Mouse (Mus musculus): ENCODE measurements around the gene Shroom3.

Gene Shroom3

GRCm38 (mm10) chr5:92986651-92987610, 303.7 kb downstream of the Shroom3 start:
- DNase-seq, result no peak

- DNase-seq, result no peak
Measured at GRCm38 (mm10) chr5:92987891-92988768, 304.9 kb downstream of the Shroom3 start.

- no peak for DNase-seq
Measured at GRCm38 (mm10) chr5:92988769-92989356, 305.6 kb downstream of the Shroom3 start.

GRCm38 (mm10) chr5:92992106-92992505, 308.9 kb downstream of the Shroom3 start:
- no peak for DNase-seq

GRCm38 (mm10) chr5:92994309-92994708, 311.1 kb downstream of the Shroom3 start:
- DNase-seq, result no peak

- no peak for DNase-seq
Measured at GRCm38 (mm10) chr5:92994861-92995260, 311.6 kb downstream of the Shroom3 start.

GRCm38 (mm10) chr5:92997428-92998120, 314.3 kb downstream of the Shroom3 start:
- no peak for DNase-seq

GRCm38 (mm10) chr5:92998494-92999016, 315.3 kb downstream of the Shroom3 start:
- DNase-seq, result no peak

GRCm38 (mm10) chr5:93000060-93000459, 316.8 kb downstream of the Shroom3 start:
- no peak for DNase-seq

GRCm38 (mm10) chr5:93000774-93001757, 317.8 kb downstream of the Shroom3 start:
- no peak for DNase-seq

- DNase-seq, result no peak
Measured at GRCm38 (mm10) chr5:93002615-93003014, 319.4 kb downstream of the Shroom3 start.

- no peak for DNase-seq
Measured at GRCm38 (mm10) chr5:93005229-93005814, 322.1 kb downstream of the Shroom3 start.

- no peak for DNase-seq
Measured at GRCm38 (mm10) chr5:93005815-93006341, 322.6 kb downstream of the Shroom3 start.

GRCm38 (mm10) chr5:93008256-93008655, 325.0 kb downstream of the Shroom3 start:
- no peak for DNase-seq

Data from cerebellum, adult 8-10 months (tissue).